Mouse (Mus musculus): ENCODE data around the gene Wars2.

DNA sequence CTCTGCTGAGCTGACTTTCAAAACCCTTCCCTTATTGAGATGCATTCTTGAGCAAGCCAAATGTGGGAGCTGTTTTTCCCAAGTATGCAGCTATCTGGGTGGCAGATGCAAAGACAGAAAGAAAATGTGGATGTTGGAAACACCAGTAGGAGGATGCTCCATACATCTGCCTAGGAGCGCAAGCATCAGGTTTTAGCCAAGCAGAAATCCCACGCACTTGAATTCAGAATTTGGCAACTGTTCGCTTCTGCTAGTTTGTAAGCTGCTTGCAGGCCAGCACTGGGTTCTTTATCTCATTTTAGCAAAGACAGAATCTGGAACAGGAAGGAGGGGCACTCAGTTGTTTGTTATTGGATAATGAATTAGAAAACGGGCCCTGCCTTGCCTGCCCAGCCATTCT is 8.9 kb upstream of the Wars2 start:
- TF ChIP-seq CTCF (IDR thresholded peaks at IDR 0.05; ENCODE audit: extremely low read depth, insufficient read length, insufficient replicate concordance, low read depth, low read length) (no peak), POLR2A (IDR thresholded peaks at IDR 0.05; ENCODE audit: low read depth, low read length) (no peak)
